Mouse (Mus musculus): ENCODE measurements around the gene Rbms3. TPM values are rescaled to one million over a fixed set of nuclear protein-coding genes. Genes with fewer than 3 reads are reported as not detected.
A peak's percentile ranks its signal among the peaks of the same experiment; 100 is the strongest.

Gene Rbms3
- total and polyA plus RNA-seq, 2 experiments: 2.4 to 4.0 TPM

DNA sequence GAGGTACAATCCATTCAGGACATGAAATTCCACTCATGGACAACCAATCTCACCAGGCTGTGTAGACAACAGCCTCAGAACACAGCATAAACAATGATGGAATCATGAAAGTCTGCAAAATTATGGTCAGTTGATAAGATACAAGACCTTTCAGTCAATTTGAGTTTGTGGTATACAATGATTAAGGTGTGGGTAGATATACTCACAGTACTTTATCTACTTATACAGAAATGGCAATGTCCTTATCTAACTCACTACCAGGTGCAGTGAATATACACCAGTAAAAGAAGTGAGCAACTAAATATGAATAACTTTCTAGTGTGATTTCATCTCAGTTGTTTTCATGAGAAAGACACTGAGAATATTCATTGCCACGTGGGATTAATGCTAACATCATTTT lies 796.9 kb downstream of the Rbms3 start:
- 70% methylated on average over 1 of the region's 1 CpGs for WGBS
- no peaks in the 10 kb centered on the region for H3K36me3 ChIP-seq (ENCODE audit: control insufficient read depth, insufficient read depth, low read length)
- H3K4me1 ChIP-seq (ENCODE audit: control insufficient read depth, insufficient read depth, low read length): no peaks in the 10 kb centered on the region
- no peaks in the 10 kb centered on the region for H3K79me2 ChIP-seq (ENCODE audit: control insufficient read depth, insufficient read depth, low read length)
- no peak overlapping the region for H3K4me3 ChIP-seq (ENCODE audit: insufficient read depth, low read depth, low read length)
- no peaks in the 10 kb centered on the region for H3K27me3 ChIP-seq (ENCODE audit: control insufficient read depth, insufficient read depth, low read length)
- H3K27ac ChIP-seq (replicated peaks; ENCODE audit: insufficient read depth, low read depth, low read length): no peak overlapping the region
- TF ChIP-seq POLR2A (IDR thresholded peaks at IDR 0.05; ENCODE audit: extremely low read depth, insufficient read depth, low read length): no peak
- no peak for TF ChIP-seq CTCF (IDR thresholded peaks at IDR 0.05; ENCODE audit: low read depth, low read length)
- H3K9ac ChIP-seq (ENCODE audit: low read depth, low read length): no peak overlapping the region
- DNase-seq (ENCODE audit: extremely low read depth, low read depth, low spot score): no peak

DNA sequence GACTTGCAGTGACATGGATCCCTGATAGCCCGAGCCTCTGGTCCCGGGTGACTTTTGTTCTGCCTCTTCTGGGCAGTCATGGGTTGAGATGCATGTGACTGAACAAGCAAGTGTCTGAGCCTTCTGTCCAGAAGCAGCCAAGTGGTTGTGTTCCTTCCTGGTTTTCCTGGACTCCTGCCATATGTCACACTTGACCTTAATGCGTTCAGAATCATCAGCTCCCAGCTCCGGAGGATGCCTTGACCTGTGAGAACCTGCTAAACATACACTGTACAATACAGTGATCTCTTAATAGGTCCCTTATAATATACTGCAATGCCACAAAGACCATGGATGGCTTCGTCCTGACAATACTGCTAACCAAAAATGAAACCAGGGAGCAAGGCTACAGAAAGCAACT lies 798.3 kb downstream of the Rbms3 start:
- no peaks in the 10 kb centered on the region for H3K79me2 ChIP-seq (ENCODE audit: control insufficient read depth, insufficient read depth, low read length)
- DNase-seq (ENCODE audit: extremely low read depth, low read depth, low spot score): peak; percentile 9
- no peak overlapping the region for H3K27ac ChIP-seq (replicated peaks; ENCODE audit: insufficient read depth, low read depth, low read length)
- no peak for TF ChIP-seq CTCF (IDR thresholded peaks at IDR 0.05; ENCODE audit: low read depth, low read length)
- no peaks in the 10 kb centered on the region for H3K4me1 ChIP-seq (ENCODE audit: control insufficient read depth, insufficient read depth, low read length)
- WGBS: 68% methylated on average over 5 of the region's 5 CpGs
- no peak overlapping the region for H3K9ac ChIP-seq (ENCODE audit: low read depth, low read length)
- no peaks in the 10 kb centered on the region for H3K27me3 ChIP-seq (ENCODE audit: control insufficient read depth, insufficient read depth, low read length)
- no peaks in the 10 kb centered on the region for H3K36me3 ChIP-seq (ENCODE audit: control insufficient read depth, insufficient read depth, low read length)
- no peak overlapping the region for H3K4me3 ChIP-seq (ENCODE audit: insufficient read depth, low read depth, low read length)

DNA sequence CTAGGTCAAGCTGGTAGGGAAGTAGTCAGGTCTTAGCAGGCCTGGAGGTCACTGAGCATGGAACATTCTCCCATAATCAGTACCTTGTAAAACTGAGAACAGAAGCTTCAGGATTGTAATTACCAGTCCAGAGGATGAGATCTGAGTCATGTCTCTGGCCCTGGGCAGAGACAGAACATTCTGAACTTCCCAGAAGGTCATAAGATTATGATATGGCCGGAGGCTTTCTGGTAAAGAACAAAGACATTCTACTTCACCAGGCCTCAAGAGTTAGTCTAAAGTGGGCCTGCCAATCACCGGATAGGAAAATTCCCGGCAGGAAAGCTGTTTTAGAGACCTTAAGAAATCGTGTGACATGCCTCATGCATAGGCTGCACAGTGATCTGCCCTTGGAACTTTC lies 799.8 kb downstream of the Rbms3 start:
- H3K4me1 ChIP-seq (ENCODE audit: control insufficient read depth, insufficient read depth, low read length): no peaks in the 10 kb centered on the region
- H3K9ac ChIP-seq (ENCODE audit: low read depth, low read length): no peak overlapping the region
- DNase-seq (ENCODE audit: extremely low read depth, low read depth, low spot score): no peak
- no peak for TF ChIP-seq CTCF (IDR thresholded peaks at IDR 0.05; ENCODE audit: low read depth, low read length)
- no peak for TF ChIP-seq POLR2A (IDR thresholded peaks at IDR 0.05; ENCODE audit: extremely low read depth, insufficient read depth, low read length)
- no peaks in the 10 kb centered on the region for H3K79me2 ChIP-seq (ENCODE audit: control insufficient read depth, insufficient read depth, low read length)
- no peak overlapping the region for H3K27ac ChIP-seq (replicated peaks; ENCODE audit: insufficient read depth, low read depth, low read length)
- no peak overlapping the region for H3K4me3 ChIP-seq (ENCODE audit: insufficient read depth, low read depth, low read length)
- H3K36me3 ChIP-seq (ENCODE audit: control insufficient read depth, insufficient read depth, low read length): no peaks in the 10 kb centered on the region
- H3K27me3 ChIP-seq (ENCODE audit: control insufficient read depth, insufficient read depth, low read length): no peaks in the 10 kb centered on the region
- WGBS: 84% methylated on average over 4 of the region's 4 CpGs

- no peak overlapping the region for H3K4me3 ChIP-seq (ENCODE audit: insufficient read depth, low read depth, low read length)
- TF ChIP-seq POLR2A (IDR thresholded peaks at IDR 0.05; ENCODE audit: extremely low read depth, insufficient read depth, low read length): no peak
- TF ChIP-seq CTCF (IDR thresholded peaks at IDR 0.05; ENCODE audit: low read depth, low read length): no peak
- DNase-seq (ENCODE audit: extremely low read depth, low read depth, low spot score): no peak
- H3K4me1 ChIP-seq (ENCODE audit: control insufficient read depth, insufficient read depth, low read length): no peaks in the 10 kb centered on the region
- no peaks in the 10 kb centered on the region for H3K36me3 ChIP-seq (ENCODE audit: control insufficient read depth, insufficient read depth, low read length)
- no peak overlapping the region for H3K27ac ChIP-seq (replicated peaks; ENCODE audit: insufficient read depth, low read depth, low read length)
- H3K79me2 ChIP-seq (ENCODE audit: control insufficient read depth, insufficient read depth, low read length): no peaks in the 10 kb centered on the region
- 80% methylated on average over 7 of the region's 7 CpGs for WGBS
- no peaks in the 10 kb centered on the region for H3K27me3 ChIP-seq (ENCODE audit: control insufficient read depth, insufficient read depth, low read length)
- H3K9ac ChIP-seq (ENCODE audit: low read depth, low read length): no peak overlapping the region
Observed at GRCm38 (mm10) chr9:116821601-116822000, 808.1 kb downstream of the Rbms3 start.

DNA sequence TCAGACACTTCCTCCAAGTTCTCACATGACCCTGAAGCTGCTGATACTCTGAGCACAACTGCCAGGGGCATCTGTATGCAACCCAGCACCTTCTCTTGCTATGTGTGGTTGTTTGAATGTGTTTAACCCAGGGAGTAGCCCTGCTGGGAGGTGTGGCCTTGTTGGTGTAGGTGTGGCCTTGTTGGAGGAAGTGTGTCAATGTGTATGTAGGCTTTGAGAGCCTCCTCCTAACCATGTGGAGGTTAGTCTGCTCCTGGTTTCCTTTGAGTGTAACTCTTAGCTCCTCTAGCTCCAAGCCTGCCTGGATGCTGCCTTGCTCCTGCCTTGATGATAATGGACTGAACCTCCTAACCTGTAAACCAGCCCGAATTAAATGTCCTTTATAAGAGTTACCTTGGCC lies 812.5 kb downstream of the Rbms3 start:
- Histone ChIP-seq H3K27ac (replicated peaks; ENCODE audit: insufficient read depth, low read depth, low read length) (no peak overlapping the region), H3K27me3 (ENCODE audit: control insufficient read depth, insufficient read depth, low read length) (no peaks in the 10 kb centered on the region), H3K79me2 (ENCODE audit: control insufficient read depth, insufficient read depth, low read length) (no peaks in the 10 kb centered on the region), H3K4me3 (ENCODE audit: insufficient read depth, low read depth, low read length) (no peak overlapping the region), H3K9ac (ENCODE audit: low read depth, low read length) (no peak overlapping the region), H3K36me3 (ENCODE audit: control insufficient read depth, insufficient read depth, low read length) (no peaks in the 10 kb centered on the region), H3K4me1 (ENCODE audit: control insufficient read depth, insufficient read depth, low read length) (no peaks in the 10 kb centered on the region; the same call in 1 of the 2 replicates)
- TF ChIP-seq CTCF (IDR thresholded peaks at IDR 0.05; ENCODE audit: low read depth, low read length): no peak
- no peak for TF ChIP-seq POLR2A (IDR thresholded peaks at IDR 0.05; ENCODE audit: extremely low read depth, insufficient read depth, low read length)
- WGBS: 77% methylated on average over 1 of the region's 1 CpGs
- no peak for DNase-seq (ENCODE audit: extremely low read depth, low read depth, low spot score)

DNA sequence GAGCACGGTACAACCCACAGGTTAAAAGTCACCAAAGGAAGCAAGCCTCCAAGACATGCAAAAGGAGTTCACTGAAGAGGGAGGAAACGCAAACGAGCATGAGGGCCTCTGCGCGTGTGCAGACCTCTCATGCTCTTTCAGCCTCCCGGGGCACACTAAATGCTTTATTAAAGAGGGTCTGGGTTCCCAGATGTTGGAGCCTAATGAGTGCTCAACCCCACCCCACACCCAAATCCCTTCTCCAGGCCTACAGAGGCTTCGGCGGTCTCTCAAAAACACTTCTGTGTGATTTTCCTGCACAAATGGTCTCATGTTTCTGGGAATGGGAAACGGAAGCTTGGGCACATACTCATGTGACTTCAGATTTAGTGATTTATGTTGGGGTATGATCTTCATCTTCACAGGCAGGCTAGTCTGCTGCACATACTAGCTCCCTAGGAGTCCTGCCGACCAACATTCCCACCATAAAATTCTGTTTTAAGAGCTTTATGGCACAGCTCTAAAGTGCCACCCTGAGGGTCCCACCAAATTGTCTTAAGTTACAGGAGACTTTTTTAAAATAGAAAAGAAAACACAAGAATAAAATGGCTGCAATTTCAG lies 815.1 kb downstream of the Rbms3 start:
- Histone ChIP-seq H3K9ac (ENCODE audit: low read depth, low read length) (no peak overlapping the region), H3K4me1 (ENCODE audit: control insufficient read depth, insufficient read depth, low read length) (no peaks in the 10 kb centered on the region; the same call in 1 of the 2 replicates), H3K27me3 (ENCODE audit: control insufficient read depth, insufficient read depth, low read length) (no peaks in the 10 kb centered on the region), H3K36me3 (ENCODE audit: control insufficient read depth, insufficient read depth, low read length) (no peaks in the 10 kb centered on the region), H3K27ac (replicated peaks; ENCODE audit: insufficient read depth, low read depth, low read length) (no peak overlapping the region), H3K4me3 (ENCODE audit: insufficient read depth, low read depth, low read length) (no peak overlapping the region), H3K79me2 (ENCODE audit: control insufficient read depth, insufficient read depth, low read length) (no peaks in the 10 kb centered on the region)
- no peak for TF ChIP-seq POLR2A (IDR thresholded peaks at IDR 0.05; ENCODE audit: extremely low read depth, insufficient read depth, low read length)
- TF ChIP-seq CTCF (IDR thresholded peaks at IDR 0.05; ENCODE audit: low read depth, low read length): no peak
- WGBS: 85% methylated on average over 10 of the region's 10 CpGs
- DNase-seq (ENCODE audit: extremely low read depth, low read depth, low spot score): no peak

All from liver, adult 2 months (tissue).